Mouse (Mus musculus): ENCODE measurements around the gene Rnf187.

- no peak for TF ChIP-seq GATA1 (IDR thresholded peaks at IDR 0.05; ENCODE audit: borderline replicate concordance, low read length)
- TF ChIP-seq FLI1 (IDR thresholded peaks at IDR 0.05; ENCODE audit: low read length), result no peak
Measured at GRCm38 (mm10) chr11:58937909-58938308, 807 bp downstream of the Rnf187 start.

Data from megakaryocyte, embryonic 14.5 days (primary cell).